Comparison of ENCODE assay signal across 18 mouse cellular contexts in genomic region chr17:78737771-78738170, GRCm38 (mm10). TPM values are rescaled to one million over a fixed set of nuclear protein-coding genes. Genes with fewer than 3 reads are reported as not detected.
DNase-seq lines count a peak whose midpoint lies in the region; ATAC-seq and TF ChIP-seq lines count a peak whose summit lies in the region.
"Had no signal": no experiment of that assay in that cellular context is flagged by ENCODE, and none has a peak within 500 bp of the region (broad histone marks: within the 10 kb centered on the region; RNA-seq: fewer than 3 reads in every experiment).

No protein-coding gene starts in this region.

- WGBS in heart, embryonic 15.5 days, result 57% methylated on average over 2 of the region's 2 CpGs
- WGBS in lung, postnatal 0 days, result 39% methylated on average over 2 of the region's 2 CpGs

- ATAC-seq in heart, embryonic 15.5 days (replicated peaks; ENCODE audit: insufficient number of reproducible peaks, insufficient read depth, low FRiP score, low read depth), result no peak
- no peak for ATAC-seq in lung, postnatal 0 days
- ATAC-seq: activated CD4-positive, CD25-positive, alpha-beta regulatory T cell, adult 4 months; forebrain, embryonic 15.5 days; inflammation-experienced regulatory T-cells, adult 6 months; liver, embryonic 12.5 days had no signal

- peak; percentile 21 for DNase-seq in cerebellum, adult 11-12 months
- no peak for DNase-seq in cerebellum, postnatal 25 days
- no peak for DNase-seq in heart, postnatal 14 days
- DNase-seq in lung, postnatal 0 days (ENCODE audit: low spot score), result peak; percentile 38
- no peak for DNase-seq in lung, postnatal 25 days (ENCODE audit: low spot score)
- peak; percentile 22 for DNase-seq in induced T-regulatory cell, adult 2 months (ENCODE audit: low read depth)
- DNase-seq in gastrocnemius, adult 8-10 months (ENCODE audit: low spot score in 2 of 2), result no peak
- DNase-seq: adrenal gland, postnatal 36 days; heart, adult 18-20 months; heart, postnatal 4 days; right cerebral cortex, postnatal 4 days; thymus, postnatal 14 days had no signal

- intact Hi-C loops in heart, postnatal 14 days (cut with DNase I), result loop anchor here (5.0 kb wide), 1 partner anchor 55 kb away; no protein-coding TSS in a partner anchor

- H3K9ac ChIP-seq in heart, embryonic 15.5 days, result no peak overlapping the region
- no peak overlapping the region for H3K9ac ChIP-seq in lung, postnatal 0 days (replicated peaks; ENCODE audit: low read depth)

- no peak for TF ChIP-seq CTCF in lung, postnatal 0 days (IDR thresholded peaks at IDR 0.05)

- TF ChIP-seq EP300 in lung, postnatal 0 days (IDR thresholded peaks at IDR 0.05), result peak; percentile 35; the same call in 1 of the 2 replicates

- no peak overlapping the region for H3K4me3 ChIP-seq in heart, embryonic 15.5 days
- H3K4me3 ChIP-seq in lung, postnatal 0 days (ENCODE audit: low read depth, low read length), result no peak overlapping the region

- peak overlapping the region; percentile 3; the same call in 1 of the 2 replicates for H3K27ac ChIP-seq in heart, embryonic 15.5 days
- H3K27ac ChIP-seq in lung, postnatal 0 days (ENCODE audit: low read length), result no peak overlapping the region; the same call in 1 of the 2 replicates

- peaks cover 21% of the 10 kb centered on the region for H3K4me1 ChIP-seq in heart, embryonic 15.5 days (replicated peaks)
- H3K4me1 ChIP-seq in lung, postnatal 0 days (ENCODE audit: insufficient read depth, low read depth, low read length), result peaks cover 12% of the 10 kb centered on the region; the same call in 1 of the 2 replicates

- H3K9me3 ChIP-seq in heart, embryonic 15.5 days (replicated peaks), result no peaks in the 10 kb centered on the region
- no peaks in the 10 kb centered on the region for H3K9me3 ChIP-seq in lung, postnatal 0 days (ENCODE audit: low read length)
- H3K9me3 ChIP-seq: forebrain, embryonic 15.5 days; limb, embryonic 10.5 days; liver, embryonic 12.5 days had no signal

- H3K36me3 ChIP-seq in heart, embryonic 15.5 days, result no peaks in the 10 kb centered on the region
- no peaks in the 10 kb centered on the region for H3K36me3 ChIP-seq in lung, postnatal 0 days (ENCODE audit: insufficient read depth, low read length)
- H3K36me3 ChIP-seq: forebrain, embryonic 15.5 days; limb, embryonic 10.5 days; liver, embryonic 12.5 days had no signal

- no peak overlapping the region for H3K4me2 ChIP-seq in heart, embryonic 15.5 days
- H3K4me2 ChIP-seq in lung, postnatal 0 days (replicated peaks; ENCODE audit: low read depth, low read length), result no peak overlapping the region

- no peaks in the 10 kb centered on the region for H3K27me3 ChIP-seq in heart, embryonic 15.5 days
- no peaks in the 10 kb centered on the region for H3K27me3 ChIP-seq in lung, postnatal 0 days (replicated peaks; ENCODE audit: insufficient read depth, low read length)
- H3K27me3 ChIP-seq: forebrain, embryonic 15.5 days; liver, embryonic 12.5 days had no signal

RNA-seq across cellular contexts. Expression of gene Strn, which starts 0.8 kb away (rescaled TPM):
- 11.1 and 12.0 TPM in 2 replicates for polyA plus RNA-seq in heart, embryonic 15.5 days (2015; fragmentation: Nextera tagmentation; extraction: Ambion mirVana)
- 10 to 100 TPM; 30.1 to 32.2 TPM for total RNA-seq in heart, postnatal 14 days (2021)
- 3.4 and 4.3 TPM in 2 replicates for polyA plus RNA-seq in lung, postnatal 0 days (2015; fragmentation: Nextera tagmentation; extraction: Ambion mirVana)
- total RNA-seq in gastrocnemius, adult 8-10 months (2022), result 1 to 10 TPM; 5.2 to 6.1 (median 5.3) TPM

Comparison
In these comparisons a context has a peak if more than half of its experiments do, and no peak if none do; other contexts are left out.
1. DNase-seq: peak in cerebellum, adult 11-12 months (single experiment), lung, postnatal 0 days (single experiment) and induced T-regulatory cell, adult 2 months (single experiment); none in cerebellum, postnatal 25 days (0 of 2), heart, postnatal 14 days (0 of 2), lung, postnatal 25 days (single experiment) and gastrocnemius, adult 8-10 months (0 of 2).
2. RNA of gene Strn, which starts 0.8 kb away (total RNA-seq): 30.1 to 32.2 TPM in heart, postnatal 14 days; 5.2 to 6.1 TPM in gastrocnemius, adult 8-10 months; every median in the first group is over 4 times any median in the second.